Mouse (Mus musculus): ENCODE measurements around the gene R3hdm4. TPM values are rescaled to one million over a fixed set of nuclear protein-coding genes. Genes with fewer than 3 reads are reported as not detected.

Gene R3hdm4
- polyA plus RNA-seq, 1 experiment from 2014 or later = 289 TPM

DNA sequence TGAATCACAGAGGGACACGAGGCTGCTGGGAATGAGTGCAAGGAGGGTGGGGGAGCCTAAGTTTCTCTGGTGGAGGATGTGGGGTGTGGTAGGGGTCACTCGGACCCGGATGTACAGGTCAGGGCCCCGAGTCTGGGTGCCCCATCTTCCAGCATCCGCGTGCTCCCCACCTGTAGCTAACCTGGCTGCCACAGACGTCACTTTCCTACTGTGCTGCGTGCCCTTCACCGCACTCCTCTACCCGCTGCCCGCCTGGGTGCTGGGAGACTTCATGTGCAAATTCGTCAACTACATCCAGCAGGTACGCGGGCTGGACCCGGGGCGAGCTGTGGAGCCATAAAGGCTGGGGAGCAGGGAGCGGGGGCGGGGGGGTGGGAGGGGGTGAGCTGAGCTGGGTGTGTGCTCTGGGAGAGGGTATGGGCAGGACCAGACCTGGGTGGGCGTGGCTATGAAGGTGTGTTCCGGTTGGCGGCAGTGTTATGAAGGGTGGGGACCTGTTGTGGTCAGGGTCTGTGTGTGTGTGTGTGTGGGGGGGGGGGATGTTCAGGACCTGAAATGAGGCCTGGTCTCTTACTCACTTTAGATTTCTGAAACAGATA is 1.7 kb downstream of the R3hdm4 start:
- Histone ChIP-seq H3K27me3 (peaks cover 67% of the 10 kb centered on the region), H3K36me3 (no peaks in the 10 kb centered on the region), H3K9me3 (no peaks in the 10 kb centered on the region), H3K4me3 (0 out of 2 replicates have a peak overlapping the region, but pooled peaks have one; percentile 1), H3K4me2 (no peak overlapping the region), H3K4me1 (replicated peaks) (peaks cover 54% of the 10 kb centered on the region), H3K27ac (replicated peaks) (no peak overlapping the region), H3K9ac (no peak overlapping the region)
- WGBS = 4% methylated on average over 21 of the region's 21 CpGs
- no peak for ATAC-seq (ENCODE audit: low FRiP score, low read depth)

DNA sequence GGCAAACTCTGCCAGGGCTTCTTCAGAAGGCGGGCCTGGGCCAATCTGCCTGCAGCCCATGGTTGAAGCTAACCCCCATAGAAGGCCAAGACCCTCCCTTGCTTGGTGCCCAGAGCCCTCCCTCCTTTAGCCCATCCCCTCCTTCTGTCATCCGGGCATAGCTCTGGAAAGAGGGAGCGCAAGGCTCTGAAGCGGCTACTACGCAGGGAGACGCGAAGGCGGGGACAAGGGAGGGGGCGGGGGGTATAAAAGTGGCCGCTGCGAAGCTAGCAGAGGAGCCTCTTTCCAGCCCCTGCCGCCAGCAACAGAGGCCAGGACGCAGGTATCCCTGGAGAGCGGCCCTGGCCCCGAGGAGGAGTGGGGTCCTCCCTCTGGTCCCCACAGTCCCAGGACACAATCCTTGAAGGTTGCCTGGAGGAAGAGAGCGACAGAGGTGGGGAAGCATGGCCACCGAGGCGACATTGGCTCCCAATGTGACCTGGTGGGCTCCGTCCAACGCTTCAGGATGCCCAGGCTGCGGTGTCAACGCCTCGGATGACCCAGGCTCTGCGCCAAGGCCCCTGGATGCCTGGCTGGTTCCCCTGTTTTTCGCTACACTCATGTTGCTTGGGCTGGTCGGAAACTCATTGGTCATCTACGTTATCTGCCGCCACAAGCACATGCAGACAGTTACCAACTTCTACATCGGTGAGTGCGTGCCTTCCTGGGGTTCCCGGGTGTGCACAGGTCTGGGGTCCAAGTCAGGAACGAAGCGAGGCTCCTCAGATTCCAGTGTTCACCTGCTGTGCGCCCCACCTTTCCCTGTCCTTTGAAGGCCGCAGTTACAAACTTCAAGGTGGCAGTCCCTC is 2.6 kb downstream of the R3hdm4 start:
- H3K4me2 ChIP-seq = peak overlapping the region; percentile 20; the same call in 1 of the 2 replicates
- H3K9me3 ChIP-seq = no peaks in the 10 kb centered on the region
- peaks cover 60% of the 10 kb centered on the region for H3K4me1 ChIP-seq (replicated peaks)
- ATAC-seq (ENCODE audit: low FRiP score, low read depth) = no peak
- peak overlapping the region; percentile 12; the same call in 1 of the 2 replicates for H3K4me3 ChIP-seq
- H3K27ac ChIP-seq (replicated peaks) = no peak overlapping the region
- 4% methylated on average over 32 of the region's 35 CpGs for WGBS
- no peaks in the 10 kb centered on the region for H3K36me3 ChIP-seq
- peaks cover 59% of the 10 kb centered on the region for H3K27me3 ChIP-seq
- H3K9ac ChIP-seq = no peak overlapping the region

DNA sequence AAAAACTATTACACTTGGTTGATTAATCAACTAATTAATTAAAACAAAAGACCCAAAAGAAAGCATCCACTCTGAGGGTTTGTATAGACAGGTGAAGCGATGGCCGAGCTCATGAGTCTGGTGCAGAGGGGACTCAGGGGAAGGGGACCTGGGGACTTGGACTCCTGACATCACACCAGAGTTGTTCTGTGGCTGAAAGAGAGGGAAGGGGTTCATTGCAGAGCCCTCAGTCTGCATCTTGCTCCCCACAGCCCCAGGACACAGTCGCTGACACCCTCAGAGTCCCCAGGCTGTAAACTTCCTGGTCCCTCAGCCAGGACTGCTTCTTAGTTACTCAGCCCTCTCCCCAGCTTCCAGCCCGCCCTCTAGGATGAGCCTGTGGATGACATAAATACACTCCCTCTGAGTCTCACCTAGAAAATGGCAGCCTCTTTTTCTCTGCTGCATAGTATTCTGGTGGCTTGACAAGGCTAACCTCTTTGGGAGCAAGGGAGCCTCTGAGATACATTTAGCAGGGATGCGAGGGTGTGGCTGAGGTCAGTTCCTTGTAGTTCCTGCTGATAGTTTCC is 3.4 kb downstream of the R3hdm4 start:
- H3K4me2 ChIP-seq = peak overlapping the region; percentile 79
- peaks cover 60% of the 10 kb centered on the region for H3K4me1 ChIP-seq (replicated peaks)
- H3K27me3 ChIP-seq = peaks cover 51% of the 10 kb centered on the region
- peak overlapping the region; percentile 84; the same call in 1 of the 2 replicates for H3K9ac ChIP-seq
- 70% methylated on average over 5 of the region's 5 CpGs for WGBS
- H3K36me3 ChIP-seq = no peaks in the 10 kb centered on the region
- peak overlapping the region; percentile 55 for H3K4me3 ChIP-seq
- H3K9me3 ChIP-seq = no peaks in the 10 kb centered on the region
- H3K27ac ChIP-seq (replicated peaks) = no peak overlapping the region
- no peak for ATAC-seq (ENCODE audit: low FRiP score, low read depth)

DNA sequence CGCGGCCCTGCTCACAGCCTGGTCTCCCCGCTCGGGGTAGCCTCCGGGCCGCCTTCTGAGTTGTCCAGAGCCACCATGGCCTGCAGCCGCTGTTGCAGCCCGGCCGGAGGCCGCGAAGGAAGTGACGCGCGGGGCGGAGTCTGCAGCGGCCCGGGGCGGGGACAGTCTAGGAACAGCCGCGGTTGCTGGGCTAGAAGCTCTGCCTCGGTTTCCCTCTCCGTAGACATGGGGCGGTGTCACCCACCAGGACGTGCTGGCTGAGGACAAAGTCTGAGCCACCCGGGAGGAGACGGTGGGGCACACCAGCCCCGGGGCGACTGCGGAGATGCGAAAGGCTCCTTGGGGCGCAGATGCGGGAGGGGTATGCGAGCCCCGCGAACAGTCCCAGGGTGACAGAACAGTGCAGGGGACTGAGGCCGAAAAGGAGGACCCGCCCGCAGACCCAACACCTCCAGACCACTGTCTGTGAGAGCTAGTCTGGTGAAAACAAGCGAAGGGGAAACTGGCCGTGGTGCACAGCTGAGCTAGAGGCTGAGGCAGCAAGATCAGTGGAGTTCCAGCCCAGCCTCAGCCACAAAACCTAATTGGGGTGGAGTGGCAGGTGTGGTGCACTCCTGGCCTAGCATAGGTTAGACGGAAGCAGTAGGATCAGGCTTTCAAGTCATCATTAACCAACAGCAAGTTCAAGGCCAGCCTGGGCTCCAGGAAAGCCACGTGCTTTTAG is 4.0 kb downstream of the R3hdm4 start, which contains the start of gene Kiss1r:
Gene Kiss1r, plus strand, starts transcription at position 164 of the 724 bp plus-strand sequence.
- H3K4me3 ChIP-seq = peak within 1 kb of the TSS; percentile 55
- WGBS = 2% methylated on average over 42 of the region's 42 CpGs
- H3K4me1 ChIP-seq (replicated peaks) = peaks cover 60% of the 10 kb centered on the region

DNA sequence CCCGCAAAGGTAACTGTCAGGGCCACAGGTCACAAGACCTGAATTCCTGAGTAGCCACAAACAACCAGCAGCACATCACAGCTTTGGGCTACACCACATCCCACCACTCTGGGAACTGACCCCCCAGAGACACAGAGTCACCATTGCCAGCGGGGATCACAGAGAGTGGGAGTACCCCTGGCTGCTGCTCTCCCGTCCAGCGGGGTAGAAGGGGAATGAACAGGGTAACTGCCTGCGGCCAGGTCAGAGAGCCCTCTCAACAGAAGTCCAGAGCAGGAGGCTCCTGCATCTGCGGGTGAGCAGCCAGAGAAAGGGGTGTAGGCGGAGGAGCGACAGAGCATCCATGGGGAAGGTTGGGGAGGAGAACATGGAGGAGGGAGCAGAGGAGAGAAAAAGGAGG is 4.9 kb downstream of the R3hdm4 start:
- H3K4me2 ChIP-seq = peak overlapping the region; percentile 79
- H3K27ac ChIP-seq (replicated peaks) = peak overlapping the region; percentile 75; the same call in 1 of the 2 replicates
- H3K9ac ChIP-seq = peak overlapping the region; percentile 84
- no peak for ATAC-seq (ENCODE audit: low FRiP score, low read depth)
- peak overlapping the region; percentile 55 for H3K4me3 ChIP-seq
- H3K27me3 ChIP-seq = peaks cover 37% of the 10 kb centered on the region
- 6% methylated on average over 8 of the region's 8 CpGs for WGBS
- H3K4me1 ChIP-seq (replicated peaks) = peaks cover 52% of the 10 kb centered on the region
- 0 out of 2 replicates have a peak, but pooled peaks cover 2% of the 10 kb centered on the region for H3K36me3 ChIP-seq
- H3K9me3 ChIP-seq = no peaks in the 10 kb centered on the region

More for the DNA sequence above, 4.0 kb downstream of the R3hdm4 start, which contains the start of gene Kiss1r:
- no peaks in the 10 kb centered on the region for H3K9me3 ChIP-seq
- peak; percentile 81 for ATAC-seq (ENCODE audit: low FRiP score, low read depth)
- H3K36me3 ChIP-seq = no peaks in the 10 kb centered on the region
- peak within 1 kb of the TSS; percentile 79 for H3K4me2 ChIP-seq
- peak within 1 kb of the TSS; percentile 84 for H3K9ac ChIP-seq
- peak within 1 kb of the TSS; percentile 75 for H3K27ac ChIP-seq (replicated peaks)
- H3K27me3 ChIP-seq = peaks cover 44% of the 10 kb centered on the region

DNA sequence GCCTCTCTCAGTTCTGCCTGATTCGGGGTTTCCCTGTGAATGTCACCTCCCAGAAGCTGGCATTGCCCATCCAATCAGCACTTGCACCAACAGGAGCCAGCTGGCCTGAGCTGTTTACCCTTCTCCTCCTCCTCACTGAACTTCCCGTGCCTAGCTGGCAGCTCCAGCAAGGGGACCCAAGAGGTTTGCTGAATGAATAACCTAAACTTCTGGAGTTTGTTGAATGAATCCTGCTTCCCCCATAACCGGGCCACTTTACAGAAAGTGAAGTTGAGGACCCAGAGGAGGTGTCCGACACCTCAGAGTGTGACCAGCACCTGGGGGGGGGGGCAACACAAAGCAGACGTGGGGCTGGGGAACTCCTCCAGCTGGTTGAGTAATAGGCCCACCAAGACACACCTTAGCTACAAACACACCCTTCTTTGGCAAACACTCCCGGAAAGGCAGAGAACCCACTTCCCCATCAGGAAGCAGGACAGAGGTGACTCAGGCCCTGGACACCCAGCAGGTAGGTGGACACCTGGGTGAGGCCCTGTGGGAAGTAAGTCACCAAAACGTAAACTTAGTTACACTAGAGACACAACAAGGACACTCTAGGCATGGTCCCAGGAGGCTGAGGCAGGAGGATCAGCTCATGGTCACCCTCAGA is 5.9 kb downstream of the R3hdm4 start:
- H3K9ac ChIP-seq = no peak overlapping the region
- H3K4me3 ChIP-seq = no peak overlapping the region
- H3K4me2 ChIP-seq = peak overlapping the region; percentile 79; the same call in 1 of the 2 replicates
- H3K27me3 ChIP-seq = peaks cover 26% of the 10 kb centered on the region
- H3K36me3 ChIP-seq = 0 out of 2 replicates have a peak, but pooled peaks cover 7% of the 10 kb centered on the region
- H3K27ac ChIP-seq (replicated peaks) = no peak overlapping the region
- WGBS = 78% methylated on average over 7 of the region's 7 CpGs
- no peak for ATAC-seq (ENCODE audit: low FRiP score, low read depth)
- H3K9me3 ChIP-seq = no peaks in the 10 kb centered on the region
- H3K4me1 ChIP-seq (replicated peaks) = peaks cover 45% of the 10 kb centered on the region

DNA sequence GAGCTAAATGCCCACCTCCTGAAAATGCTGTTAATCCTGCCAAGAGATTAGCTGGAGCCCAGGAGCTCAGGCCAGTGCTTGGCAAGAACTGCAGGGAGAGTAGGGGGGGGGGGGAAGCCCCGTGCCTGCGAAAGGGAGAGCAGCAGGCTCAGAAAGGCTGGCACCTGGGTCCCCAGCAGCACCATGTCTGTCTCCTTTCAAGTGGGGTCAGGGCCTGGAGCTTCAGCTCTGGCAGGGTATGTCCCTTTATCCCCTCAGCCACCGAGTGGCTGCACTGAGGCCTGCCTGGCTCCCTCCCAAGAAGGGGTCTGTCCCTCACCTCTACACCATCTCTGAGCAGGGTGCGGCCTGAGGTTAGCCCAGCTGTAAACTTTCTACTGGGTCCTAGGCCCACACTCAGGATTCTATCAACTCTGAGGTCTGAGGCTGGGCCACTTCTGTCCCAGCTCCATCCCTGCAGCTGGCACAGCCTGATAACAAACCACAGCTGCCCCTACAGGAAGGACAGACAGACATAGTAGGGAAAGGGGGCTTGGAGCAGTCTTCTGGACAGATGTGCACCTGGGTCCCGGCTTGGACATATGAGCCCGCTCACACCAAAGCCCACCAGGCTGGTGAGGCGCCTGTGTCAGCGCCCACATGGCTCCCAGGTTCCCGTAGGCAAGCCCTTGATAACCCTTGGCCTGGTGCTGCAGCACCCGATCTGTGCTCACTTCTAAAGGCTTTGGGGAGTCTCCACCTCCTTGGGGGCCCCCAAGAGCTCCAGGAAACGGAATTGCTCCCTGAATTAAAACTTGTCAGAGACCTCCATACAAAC is 6.7 kb downstream of the R3hdm4 start:
- Histone ChIP-seq H3K9ac (no peak overlapping the region), H3K27me3 (peaks cover 19% of the 10 kb centered on the region), H3K4me1 (replicated peaks) (peaks cover 49% of the 10 kb centered on the region), H3K27ac (replicated peaks) (0 out of 2 replicates have a peak overlapping the region, but pooled peaks have one; percentile 10), H3K36me3 (0 out of 2 replicates have a peak, but pooled peaks cover 7% of the 10 kb centered on the region), H3K4me3 (no peak overlapping the region), H3K9me3 (no peaks in the 10 kb centered on the region), H3K4me2 (no peak overlapping the region)
- 70% methylated on average over 11 of the region's 11 CpGs for WGBS
- ATAC-seq (ENCODE audit: low FRiP score, low read depth) = no peak

DNA sequence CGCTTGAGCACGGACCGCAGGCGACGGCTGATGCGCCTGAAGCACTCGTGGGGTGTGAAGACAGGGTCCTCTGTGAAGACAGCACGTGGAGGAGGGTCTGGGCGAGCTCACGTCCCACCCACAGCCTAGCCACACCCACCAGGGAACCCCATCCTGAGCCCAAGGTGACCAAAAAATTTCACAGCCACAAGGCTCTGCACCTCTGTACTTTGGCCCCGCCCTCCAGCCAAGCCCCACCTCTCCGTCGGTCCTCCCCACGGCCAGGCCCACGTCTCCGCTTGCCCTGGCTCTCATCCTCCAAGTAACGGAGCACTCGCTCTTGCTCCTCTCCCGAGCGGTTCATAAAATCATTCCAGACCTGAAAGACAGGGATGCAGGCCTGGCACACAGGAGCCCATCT is 8.6 kb downstream of the R3hdm4 start:
- Histone ChIP-seq H3K4me2 (no peak overlapping the region), H3K9ac (no peak overlapping the region), H3K4me3 (no peak overlapping the region), H3K27ac (replicated peaks) (no peak overlapping the region), H3K27me3 (no peaks in the 10 kb centered on the region; the same call in 1 of the 2 replicates), H3K4me1 (replicated peaks) (peaks cover 44% of the 10 kb centered on the region), H3K9me3 (no peaks in the 10 kb centered on the region), H3K36me3 (0 out of 2 replicates have a peak, but pooled peaks cover 7% of the 10 kb centered on the region)
- WGBS = 68% methylated on average over 20 of the region's 20 CpGs
- ATAC-seq (ENCODE audit: low FRiP score, low read depth) = no peak

DNA sequence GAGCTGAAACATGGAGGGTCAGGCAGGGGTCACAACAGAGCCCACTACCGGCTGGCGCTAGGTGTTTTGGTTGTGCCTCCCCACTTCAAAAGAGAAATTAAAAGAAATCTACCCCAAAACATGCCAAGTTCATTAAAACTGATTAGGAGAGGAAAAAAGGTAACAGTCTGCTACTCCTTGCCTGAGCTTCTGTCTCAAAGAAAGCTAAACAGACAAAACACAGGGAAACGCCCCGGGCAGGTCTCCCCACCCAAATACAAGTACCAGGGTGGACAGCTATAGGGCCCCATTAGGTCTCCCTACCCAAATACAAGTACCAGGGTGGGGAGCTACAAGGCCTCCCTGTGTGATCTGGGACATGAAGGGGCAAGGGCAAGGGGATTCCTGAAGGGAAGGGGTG is 10.5 kb downstream of the R3hdm4 start, which contains the start of gene Gm26602:
Gene Gm26602, plus strand, starts transcription at position 301 of the 400 bp plus-strand sequence.
- peak within 1 kb of the TSS; percentile 100 for H3K27ac ChIP-seq (replicated peaks)
- H3K4me3 ChIP-seq = no peak within 1 kb of the TSS
- H3K4me1 ChIP-seq (replicated peaks) = peaks cover 31% of the 10 kb centered on the region
- 96% methylated on average over 4 of the region's 4 CpGs for WGBS
- no peak for ATAC-seq (ENCODE audit: low FRiP score, low read depth)
- peaks cover 15% of the 10 kb centered on the region; the same call in 1 of the 2 replicates for H3K36me3 ChIP-seq
- no peaks in the 10 kb centered on the region for H3K9me3 ChIP-seq
- no peak within 1 kb of the TSS for H3K9ac ChIP-seq
- no peak within 1 kb of the TSS for H3K4me2 ChIP-seq
- no peaks in the 10 kb centered on the region for H3K27me3 ChIP-seq

DNA sequence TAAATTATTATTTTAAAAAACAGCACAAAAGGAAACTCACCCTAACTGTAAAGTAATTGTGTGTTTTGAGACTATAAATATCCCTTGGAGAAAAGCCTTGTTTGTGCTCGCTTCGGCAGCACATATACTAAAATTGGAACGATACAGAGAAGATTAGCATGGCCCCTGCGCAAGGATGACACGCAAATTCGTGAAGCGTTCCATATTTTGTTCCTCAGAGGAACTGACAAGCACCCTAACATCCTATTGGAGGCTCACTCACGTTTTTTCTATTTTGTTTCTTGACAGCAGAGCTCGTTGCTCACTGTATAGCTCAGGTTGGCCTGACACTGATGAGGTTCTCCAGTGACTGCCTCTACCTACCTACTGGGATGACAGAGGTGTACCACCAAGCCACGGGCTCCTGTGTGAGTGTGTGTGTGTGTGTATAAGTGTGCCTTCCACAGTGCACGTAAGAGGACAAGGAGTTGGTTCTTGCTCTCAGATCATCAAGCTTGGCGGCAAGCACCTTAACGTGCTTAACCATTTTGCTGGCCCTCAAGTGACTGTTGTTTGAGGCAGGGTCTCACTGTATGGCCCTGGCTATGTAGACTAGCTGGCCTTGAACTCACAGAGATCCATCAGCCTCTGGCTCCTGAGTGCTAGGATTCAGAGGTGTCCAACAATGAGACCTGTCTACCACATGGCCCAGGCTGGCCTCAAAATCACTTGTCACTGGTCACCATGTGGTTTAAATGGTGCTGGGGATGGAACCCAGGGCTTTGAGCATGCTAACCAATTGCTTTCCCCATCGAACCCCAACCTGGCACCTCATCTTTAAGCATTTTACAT is 11.7 kb downstream of the R3hdm4 start:
- peak overlapping the region; percentile 59 for H3K4me2 ChIP-seq
- peaks cover 19% of the 10 kb centered on the region for H3K4me1 ChIP-seq (replicated peaks)
- WGBS = 20% methylated on average over 14 of the region's 14 CpGs
- peak overlapping the region; percentile 96 for H3K9ac ChIP-seq
- H3K36me3 ChIP-seq = peaks cover 24% of the 10 kb centered on the region
- peak overlapping the region; percentile 100 for H3K27ac ChIP-seq (replicated peaks)
- ATAC-seq (ENCODE audit: low FRiP score, low read depth) = peak; percentile 53; the same call in 1 of the 2 replicates
- peak overlapping the region; percentile 92 for H3K4me3 ChIP-seq
- H3K9me3 ChIP-seq = no peaks in the 10 kb centered on the region
- H3K27me3 ChIP-seq = no peaks in the 10 kb centered on the region

Data from hindbrain, embryonic 15.5 days (tissue).